Mouse (Mus musculus) liver, embryonic 14.5 days (tissue): ENCODE data around the gene Kalrn. TPM values are rescaled to one million over a fixed set of nuclear protein-coding genes. Genes with fewer than 3 reads are reported as not detected.
"Not testable (repeated sequence)": the region's sequence is repeated elsewhere in the genome, so short reads cannot be mapped to it uniquely, and the experiment has no call there.

Source experiments
- ATAC-seq: fragments of 200-750 bp; cut with Nextera tagmentation; 2 replicates; pipeline ENCODE4 v1.8.0; 2017; ENCODE audit warnings: moderate number of reproducible peaks, mild to moderate bottlenecking, moderate library complexity; ENCODE audit not compliant: insufficient read depth
- DNase-seq, 3 experiments: peaks; one replicate each; pipeline ENCODE4 v3.0.0-alpha.2; 2012 to 2013; ENCODE audit warnings: low read depth in 3 of 3, low spot score in 3 of 3
- H3K27ac ChIP-seq: fragments of 300-500 bp; sonication (generic); 2 replicates; pipeline ENCODE4 v1.5.1; 2014; ENCODE audit warnings: moderate library complexity, mild to moderate bottlenecking, control low read depth, inconsistent platforms
- H3K27me3 ChIP-seq: fragments of 300-500 bp; sonication (generic); 2 replicates; pipeline ENCODE4 v1.6.1; 2014; ENCODE audit warnings: mild to moderate bottlenecking, low read length, moderate library complexity; ENCODE audit not compliant: control insufficient read depth, insufficient read depth
- H3K36me3 ChIP-seq: fragments of 300-500 bp; sonication (generic); replicated peaks from 2 replicates; pipeline ENCODE4 v1.6.1; 2014; ENCODE audit warnings: low read depth; ENCODE audit not compliant: control insufficient read depth, insufficient read depth
- H3K4me1 ChIP-seq, 2 experiments: fragments of 200-500 bp in 1 of 2; fragments of 300-500 bp in 1 of 2; sonication (generic) in 1 of 2; replicated peaks; 2 replicates each; pipeline ENCODE4 v1.6.1; 2012 to 2014; ENCODE audit warnings: antibody characterized with exemption in 1 of 2, inconsistent platforms in 1 of 2, low read length in 1 of 2; ENCODE audit not compliant: control insufficient read depth in 2 of 2, insufficient read depth in 2 of 2
- H3K4me2 ChIP-seq: fragments of 300-500 bp; sonication (generic); 2 replicates; pipeline ENCODE4 v1.6.1; 2014; ENCODE audit warnings: low read depth, mild to moderate bottlenecking, control low read depth, moderate library complexity
- H3K4me3 ChIP-seq, 2 experiments: fragments of 200-500 bp in 1 of 2; fragments of 300-500 bp in 1 of 2; sonication (generic) in 1 of 2; 2 replicates each; pipeline ENCODE4 v1.5.1; 2012 to 2014; ENCODE audit warnings: low read depth in 2 of 2, low read length in 2 of 2, mild to moderate bottlenecking in 2 of 2, control low read depth in 1 of 2, inconsistent platforms in 1 of 2, moderate library complexity in 1 of 2; ENCODE audit not compliant: insufficient read depth in 1 of 2
- H3K9ac ChIP-seq: fragments of 300-500 bp; sonication (generic); replicated peaks from 2 replicates; pipeline ENCODE4 v1.6.1; 2014; ENCODE audit warnings: mild to moderate bottlenecking, control low read depth, moderate library complexity
- H3K9me3 ChIP-seq: fragments of 300-500 bp; sonication (generic); 2 replicates; pipeline ENCODE4 v1.6.1; 2016; ENCODE audit warnings: low read length, mixed read lengths; ENCODE audit not compliant: control insufficient read depth
- CTCF ChIP-seq: IDR thresholded peaks from 2 replicates; pipeline ENCODE4 v1.5.1; 2016; ENCODE audit warnings: antibody characterized with exemption, low read depth, control low read depth
- EP300 ChIP-seq: IDR thresholded peaks from 2 replicates; pipeline ENCODE4 v1.6.1; 2016; ENCODE audit warnings: antibody characterized with exemption, low read depth
- WGBS: fragments of 180-500 bp; shearing (Covaris S2); extraction: QIAGEN DNeasy Blood & Tissue Kit; methylation state at CpG from one replicate; pipeline ENCODE4 v1.1.7; 2014; ENCODE audit not compliant: insufficient replicate concordance; 5-methylcytosine and 5-hydroxymethylcytosine counted together
- polyA plus RNA-seq, 2 experiments: library from polyadenylated mRNA; depleted of rRNA in 1 of 2; stranded (reverse) in 1 of 2; unstranded in 1 of 2; fragments of >200 nt; fragmentation: Nextera tagmentation in 1 of 2; extraction: Ambion mirVana in 1 of 2; gene quantifications; 2 replicates each; pipeline versions ENCODE4 v1.2.1 to v1.2.3; 2012 to 2014

Kalrn gene
- polyA plus RNA-seq, 2 experiments = 7.2 to 8.5 TPM

GRCm38 (mm10) chr16:34303818-34304217, 269.5 kb downstream of the Kalrn start:
- ATAC-seq, H3K9ac ChIP-seq, H3K9me3 ChIP-seq, H3K4me2 ChIP-seq, H3K27me3 ChIP-seq, H3K4me1 ChIP-seq, H3K27ac ChIP-seq, H3K4me3 ChIP-seq, H3K36me3 ChIP-seq, DNase-seq: not testable (repeated sequence)
- WGBS = 54% methylated on average over 4 of the region's 4 CpGs
- 0 out of 2 replicates have a peak, but pooled peaks have one; percentile 38 for TF ChIP-seq CTCF

DNA sequence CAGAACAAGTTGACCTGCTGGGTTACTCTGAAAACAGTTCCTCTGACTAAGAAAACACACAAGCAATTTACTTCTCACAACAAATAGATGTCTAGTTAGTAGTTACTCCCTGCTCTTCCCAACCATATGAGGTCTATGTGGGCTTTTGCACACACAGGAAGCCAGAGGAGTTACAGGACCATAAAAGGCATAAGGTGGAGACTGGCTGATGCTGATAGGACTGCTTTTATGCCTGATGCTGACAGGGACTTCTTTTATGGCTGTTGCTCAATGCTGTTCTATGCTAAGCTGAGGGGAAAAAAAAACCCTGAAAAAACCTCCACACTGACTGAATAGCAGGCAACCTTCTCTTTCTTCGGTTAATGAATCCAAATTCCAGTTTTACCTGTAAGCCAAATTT, 270.8 kb downstream of the Kalrn start:
- no peak for TF ChIP-seq CTCF
- no peaks in the 10 kb centered on the region for H3K27me3 ChIP-seq
- no peak for ATAC-seq
- H3K4me1 ChIP-seq = no peaks in the 10 kb centered on the region; a peak in 1 of 4 replicates
- 59% methylated on average over 1 of the region's 1 CpGs for WGBS
- H3K36me3 ChIP-seq = no peaks in the 10 kb centered on the region
- no peak overlapping the region for H3K4me3 ChIP-seq
- H3K9me3 ChIP-seq = no peaks in the 10 kb centered on the region
- H3K9ac ChIP-seq = no peak overlapping the region
- no peak overlapping the region for H3K4me2 ChIP-seq
- no peak for DNase-seq
- no peak overlapping the region for H3K27ac ChIP-seq

DNA sequence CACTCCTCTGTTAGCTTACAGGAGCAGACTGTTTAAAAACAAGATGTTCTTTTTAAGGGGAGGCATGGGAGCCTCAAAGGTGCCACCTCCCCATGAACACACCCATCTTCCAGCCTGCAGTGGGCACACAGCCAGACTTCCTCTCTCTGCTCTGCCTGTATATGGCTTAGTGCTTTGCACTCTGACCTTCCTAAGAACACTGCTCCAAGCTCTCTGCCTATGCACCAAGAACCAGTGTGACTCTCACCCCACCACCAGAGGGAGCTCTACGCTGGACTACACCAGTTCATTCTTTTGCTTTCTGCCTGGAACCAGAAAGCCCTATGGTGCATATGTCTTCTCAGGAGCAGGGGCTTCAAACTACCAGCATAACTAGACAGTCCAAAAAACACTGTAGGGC, 271.3 kb downstream of the Kalrn start:
- Histone ChIP-seq H3K27me3 (no peaks in the 10 kb centered on the region), H3K4me1 (no peaks in the 10 kb centered on the region; a peak in 1 of 4 replicates), H3K27ac (no peak overlapping the region), H3K4me3 (no peak overlapping the region), H3K9ac (no peak overlapping the region), H3K9me3 (no peaks in the 10 kb centered on the region), H3K36me3 (no peaks in the 10 kb centered on the region), H3K4me2 (no peak overlapping the region)
- ATAC-seq (no peak), DNase-seq (no peak)
- 41% methylated on average over 1 of the region's 1 CpGs for WGBS
- TF ChIP-seq EP300 (no peak), CTCF (peak; percentile 63)

GRCm38 (mm10) chr16:34299226-34299625, 274.1 kb downstream of the Kalrn start:
- H3K9me3 ChIP-seq = no peaks in the 10 kb centered on the region
- H3K4me1 ChIP-seq = no peaks in the 10 kb centered on the region
- WGBS = 66% methylated on average over 2 of the region's 2 CpGs
- no peak overlapping the region for H3K4me2 ChIP-seq
- no peaks in the 10 kb centered on the region for H3K36me3 ChIP-seq
- DNase-seq (no peak), ATAC-seq (no peak)
- H3K9ac ChIP-seq = no peak overlapping the region
- no peaks in the 10 kb centered on the region for H3K27me3 ChIP-seq
- no peak overlapping the region for H3K27ac ChIP-seq
- no peak overlapping the region for H3K4me3 ChIP-seq
- TF ChIP-seq CTCF = no peak
- TF ChIP-seq EP300 = no peak

- Histone ChIP-seq H3K27me3 (no peaks in the 10 kb centered on the region), H3K27ac (no peak overlapping the region), H3K4me2 (no peak overlapping the region), H3K9me3 (no peaks in the 10 kb centered on the region), H3K4me3 (no peak overlapping the region), H3K36me3 (no peaks in the 10 kb centered on the region), H3K4me1 (no peaks in the 10 kb centered on the region), H3K9ac (no peak overlapping the region)
- WGBS = 61% methylated on average over 5 of the region's 5 CpGs
- TF ChIP-seq CTCF (no peak), EP300 (no peak)
- ATAC-seq = no peak
- no peak for DNase-seq
Measured at GRCm38 (mm10) chr16:34297911-34298682, 275.2 kb downstream of the Kalrn start.
